Mouse (Mus musculus) heart, postnatal 0 days (tissue): ENCODE measurements around the gene Rrn3.

ENCODE experiments used
- CTCF ChIP-seq: IDR thresholded peaks from 2 replicates; pipeline ENCODE4 v1.5.1; 2016; ENCODE audit warnings: antibody characterized with exemption, control low read depth, low read depth
- EP300 ChIP-seq: IDR thresholded peaks from 2 replicates; pipeline ENCODE4 v1.6.1; 2016; ENCODE audit warnings: antibody characterized with exemption, low read depth

DNA sequence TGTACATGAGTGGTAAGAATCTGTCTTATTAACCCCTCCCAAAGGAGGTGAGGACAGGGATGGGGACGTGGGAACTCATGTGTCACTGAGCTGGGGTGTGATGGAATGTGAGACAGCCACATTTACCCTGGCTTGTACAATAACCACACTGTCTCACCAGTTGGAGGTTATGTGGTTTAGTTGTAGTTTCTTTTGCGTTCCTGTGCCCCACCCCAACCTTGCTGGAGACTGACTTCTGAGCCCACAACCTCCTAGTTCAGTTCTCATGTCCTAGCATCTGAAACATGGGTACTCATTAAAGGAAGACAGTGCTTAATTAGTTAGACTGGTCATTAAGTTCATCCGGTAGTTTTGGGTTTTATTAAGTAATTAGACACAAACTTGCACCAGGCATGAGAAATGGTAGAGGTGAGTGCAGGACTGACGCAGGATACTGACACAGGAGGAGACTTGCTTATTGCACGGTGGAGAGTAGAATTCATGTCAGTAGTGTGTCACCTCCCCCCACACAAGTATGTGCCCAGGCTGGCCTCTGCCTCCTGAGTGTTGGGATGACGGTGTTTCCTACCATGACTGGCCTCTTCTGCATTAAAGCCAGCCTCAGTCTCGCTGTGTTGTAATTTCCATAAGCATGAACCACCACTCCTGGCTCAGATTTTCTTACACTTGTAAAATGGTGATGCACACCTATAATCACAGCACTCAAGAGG is 45.4 kb downstream of the Rrn3 start:
- TF ChIP-seq EP300 (no peak), CTCF (no peak)
